Mouse (Mus musculus) thymus, adult 2 months (tissue): ENCODE data around the gene Tpsb2.

ENCODE experiments used
- CTCF ChIP-seq: fragments of 200-500 bp; IDR thresholded peaks from 2 replicates; pipeline ENCODE4 v1.5.1; 2012; ENCODE audit warnings: mild to moderate bottlenecking, control low read depth, low read length, moderate library complexity, borderline replicate concordance; ENCODE audit not compliant: control insufficient read depth, poor library complexity, insufficient read depth; ENCODE audit errors: extremely low read depth
- POLR2A ChIP-seq: fragments of 200-500 bp; IDR thresholded peaks from 2 replicates; pipeline ENCODE4 v1.6.1; 2012; ENCODE audit warnings: mild to moderate bottlenecking, low read length, control low read depth, moderate library complexity; ENCODE audit not compliant: control insufficient read depth, poor library complexity, insufficient read depth; ENCODE audit errors: extremely low read depth

DNA sequence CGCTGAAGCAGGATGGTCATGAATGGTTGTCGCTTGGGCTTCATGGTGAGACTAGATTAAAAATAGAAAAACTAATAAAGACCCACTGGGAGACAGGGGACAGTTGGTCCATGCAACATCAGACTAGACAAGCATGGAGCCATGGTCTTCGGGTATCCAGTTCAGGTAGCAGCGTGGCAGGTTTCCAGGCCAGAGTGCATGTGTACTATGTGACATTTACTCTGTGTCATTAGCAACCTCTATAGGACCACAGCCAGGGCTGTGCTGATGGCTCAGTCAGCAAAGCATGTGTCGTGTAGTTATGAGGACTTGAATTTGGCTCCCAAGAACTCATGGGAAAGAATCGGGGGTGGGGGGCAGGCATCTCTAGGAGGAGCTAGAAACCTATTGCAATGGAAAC lies 26.1 kb upstream of the Tpsb2 start:
- TF ChIP-seq POLR2A (no peak), CTCF (no peak)
